Mouse (Mus musculus) frontal cortex, adult (tissue): Measurements from ENCODE around the gene Wdr4.

Experiments used
- ATAC-seq: cut with Nextera tagmentation; 2 replicates; pipeline ENCODE4 v1.9.2; 2017; ENCODE audit warnings: mild to moderate bottlenecking, moderate library complexity, mixed read lengths; ENCODE audit not compliant: low TSS enrichment

Wdr4 gene

DNA sequence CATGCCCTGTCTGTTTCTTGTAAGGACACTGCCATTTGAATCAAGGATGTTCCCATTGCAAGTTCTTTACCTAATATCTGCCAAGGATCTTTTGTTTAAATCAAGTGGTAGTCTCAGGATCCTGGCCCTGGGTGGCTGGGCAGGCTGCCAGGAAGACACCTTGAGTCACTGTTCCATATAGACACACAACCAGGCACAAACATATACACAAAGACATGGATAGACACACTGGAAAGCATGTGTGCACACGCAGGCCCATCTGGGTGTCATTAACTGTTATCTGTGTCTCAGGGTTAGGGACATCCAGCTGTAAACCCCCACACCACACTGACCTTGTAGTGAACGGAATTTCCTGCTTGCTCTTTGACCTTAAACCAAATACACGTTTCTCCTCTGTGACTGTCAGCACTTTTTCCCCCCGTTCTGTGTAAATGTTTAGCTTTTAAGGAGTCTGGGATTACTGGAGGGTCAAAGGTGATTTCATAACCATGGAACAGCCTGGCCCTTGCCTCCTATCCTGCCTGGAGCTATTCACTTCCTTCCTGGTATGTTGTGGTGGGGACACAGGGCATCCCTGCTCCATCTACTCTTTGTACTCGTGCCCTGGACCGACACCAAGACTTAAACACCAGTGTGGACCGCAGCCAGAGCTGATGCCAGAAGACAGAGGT lies 74.6 kb downstream of the Wdr4 start:
- ATAC-seq = no peak
